Mouse (Mus musculus) central nervous system, embryonic 18 days (tissue): ENCODE results near the gene Olfr115. TPM values are rescaled to one million over a fixed set of nuclear protein-coding genes. Genes with fewer than 3 reads are reported as not detected.

Experiments used
- polyA plus RNA-seq: library from polyadenylated mRNA; depleted of rRNA; stranded (reverse); fragments of >200 nt; gene quantifications from 2 replicates; pipeline ENCODE4 v1.2.3, GENCODE M21; 2012; rRNA removed

Gene Olfr115
- polyA plus RNA-seq: not detected in 2 replicates

DNA sequence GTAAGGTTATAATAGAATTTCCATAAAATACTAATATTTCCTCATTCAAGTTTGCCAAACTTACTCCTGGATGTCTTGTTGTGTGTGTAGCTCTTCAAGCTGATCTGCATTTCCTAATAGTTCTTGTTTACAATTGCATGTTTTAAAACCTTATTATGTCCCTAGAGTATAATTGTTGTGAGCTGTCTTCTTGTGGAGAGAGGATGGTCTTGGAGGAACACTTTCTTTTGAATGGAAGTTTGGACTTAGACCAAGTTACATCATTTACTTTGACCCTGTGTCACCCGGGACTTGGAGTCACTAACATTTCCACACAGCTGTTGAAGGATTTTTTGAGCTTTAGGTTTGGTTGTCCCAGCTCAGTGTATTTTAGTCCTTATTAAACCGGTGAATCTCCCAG lies at the start of gene Olfr115, which contains the start of gene Olfr116:
Gene Olfr115 (minus strand): TSS at position 101 of the 400 bp plus-strand sequence.
Gene Olfr116 (minus strand): TSS at position 191 of the 400 bp plus-strand sequence.

DNA sequence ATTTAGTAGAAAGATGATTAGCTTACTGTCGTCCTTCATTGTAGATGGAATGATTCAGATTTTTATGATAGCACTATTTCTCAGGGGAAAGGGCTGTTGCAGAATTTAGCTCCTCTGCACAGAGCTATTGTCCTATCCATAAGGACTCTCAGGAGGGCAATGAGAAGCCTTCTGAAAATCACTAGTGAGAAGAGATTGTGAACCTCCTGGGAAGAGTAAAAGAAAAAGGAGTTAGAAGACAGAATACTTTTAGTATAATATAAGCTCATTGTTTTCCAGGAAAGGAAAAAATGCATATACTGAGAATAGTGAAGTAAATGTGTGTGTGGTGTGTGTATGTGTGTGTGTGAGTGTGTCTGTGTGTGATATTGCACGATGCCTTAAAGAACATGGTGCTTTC lies 39.8 kb upstream of the Olfr115 start, which contains the start of gene Olfr118:
Gene Olfr118 (plus strand): TSS at position 301 of the 400 bp plus-strand sequence.

DNA sequence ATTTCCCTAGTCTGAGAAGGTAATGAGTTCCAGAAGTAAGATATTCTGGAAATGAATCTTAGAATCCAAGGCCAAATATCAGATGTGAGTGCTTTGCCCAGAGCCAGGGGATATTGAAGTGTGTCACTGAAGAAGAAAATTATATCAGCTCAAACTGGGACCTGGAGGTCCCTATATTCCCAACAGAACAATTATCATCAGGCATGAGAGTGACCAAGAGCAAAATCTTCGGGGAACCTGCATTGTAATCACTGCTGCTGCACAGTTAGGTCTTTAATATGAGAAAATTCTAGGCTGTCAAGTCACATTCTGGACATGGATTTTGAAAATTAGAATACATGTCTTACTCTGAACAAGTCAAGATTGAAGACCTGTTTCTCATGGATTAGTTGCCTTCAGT lies 36.8 kb upstream of the Olfr115 start, which contains the start of gene Olfr117:
Gene Olfr117 (minus strand): TSS at position 101 of the 400 bp plus-strand sequence.

DNA sequence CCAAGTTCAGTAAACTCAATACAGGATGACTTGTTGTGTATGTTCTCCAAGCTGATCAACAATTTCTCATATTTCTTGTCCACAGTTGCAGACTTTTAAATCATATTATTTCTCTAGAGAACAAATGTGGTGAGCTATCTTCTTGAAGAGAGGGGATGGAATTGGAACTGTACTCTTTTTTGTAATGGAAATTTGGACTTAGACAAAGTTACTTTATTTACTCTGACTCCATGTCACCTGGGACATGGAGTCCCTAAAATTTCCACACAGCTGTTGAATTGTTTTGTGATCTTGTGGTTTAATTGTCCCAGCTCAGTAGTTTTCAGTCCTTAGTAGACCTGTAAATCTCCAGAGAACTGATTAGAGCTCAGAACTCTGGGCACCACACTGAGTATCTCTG lies 34.3 kb downstream of the Olfr115 start, which contains the start of gene Olfr114:
Gene Olfr114 (minus strand): TSS at position 101 of the 400 bp plus-strand sequence.

DNA sequence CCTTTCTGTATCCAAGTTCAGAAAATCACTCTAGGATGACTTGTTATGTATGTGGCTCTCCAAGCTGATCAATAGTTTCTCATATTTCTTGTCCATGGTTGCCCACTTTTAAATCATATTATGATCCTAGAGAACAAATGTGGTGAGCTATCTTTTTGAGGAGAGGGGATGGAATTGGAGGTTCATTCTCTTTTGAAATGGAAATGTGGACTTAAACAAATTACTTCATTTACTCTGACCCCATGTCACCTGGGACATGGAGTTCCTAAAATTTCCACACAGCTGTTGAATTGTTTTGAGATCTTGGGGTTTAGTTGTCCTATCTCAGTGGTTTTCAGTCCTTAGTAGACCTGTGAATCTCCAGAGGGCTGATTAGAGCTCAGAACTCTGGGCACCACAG lies 49.3 kb downstream of the Olfr115 start, which contains the start of gene Olfr113:
Gene Olfr113 (minus strand): TSS at position 101 of the 400 bp plus-strand sequence.

DNA sequence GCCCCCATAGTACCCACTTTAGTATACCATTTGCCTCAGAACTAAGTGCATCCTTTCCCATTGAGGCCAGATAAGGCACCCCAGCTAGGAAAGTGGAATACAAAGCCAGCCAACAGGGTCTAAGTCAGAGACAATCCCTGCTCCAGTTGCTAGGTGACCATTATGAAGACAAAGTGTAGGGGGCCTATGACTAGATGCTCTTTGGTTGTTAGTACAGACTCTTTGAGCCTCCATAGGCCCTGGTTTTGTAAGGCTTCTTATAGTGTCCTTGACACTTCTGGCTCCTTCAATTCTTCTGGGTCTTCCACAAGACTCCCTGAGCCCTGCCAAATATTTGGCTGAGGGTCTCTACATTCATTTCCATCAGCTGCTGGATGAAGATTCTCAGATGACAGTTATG lies 57.6 kb downstream of the Olfr115 start, which contains the start of gene Olfr112:
Gene Olfr112 (minus strand): TSS at position 101 of the 400 bp plus-strand sequence.

Other genes with a start within 250 kb of the Olfr115 start
- gene Olfr105-ps, start 248.1 kb downstream of the Olfr115 start, polyA plus RNA-seq: not detected in 2 replicates
- not detected in 2 replicates for gene Olfr106-ps, start 236.7 kb downstream of the Olfr115 start, polyA plus RNA-seq
- not detected in 2 replicates for gene Olfr107, start 227.9 kb downstream of the Olfr115 start, polyA plus RNA-seq
- not detected in 2 replicates for gene Olfr108, start 181.6 kb downstream of the Olfr115 start, polyA plus RNA-seq
- gene Olfr109, start 168.2 kb downstream of the Olfr115 start, polyA plus RNA-seq: not detected in 2 replicates
- gene H2-M2, start 143.6 kb downstream of the Olfr115 start, polyA plus RNA-seq: not detected in 2 replicates
- gene Olfr110, start 134.6 kb downstream of the Olfr115 start, polyA plus RNA-seq: 0.03 TPM in 1 of 2 replicates, not detected in the other
- gene Olfr111, start 119.1 kb downstream of the Olfr115 start, polyA plus RNA-seq: 0.04 and 0.05 TPM in 2 replicates
- gene Olfr112, start 57.7 kb downstream of the Olfr115 start, polyA plus RNA-seq: not detected in 2 replicates
- not detected in 2 replicates for gene Olfr113, start 49.4 kb downstream of the Olfr115 start, polyA plus RNA-seq
- gene Olfr114, start 34.4 kb downstream of the Olfr115 start, polyA plus RNA-seq: not detected in 2 replicates
- gene Olfr116, start 90 bp upstream of the Olfr115 start, polyA plus RNA-seq: not detected in 2 replicates
- not detected in 2 replicates for gene Olfr117, start 36.7 kb upstream of the Olfr115 start, polyA plus RNA-seq
- not detected in 2 replicates for gene Olfr118, start 39.9 kb upstream of the Olfr115 start, polyA plus RNA-seq
- gene Olfr119, start 69.5 kb upstream of the Olfr115 start, polyA plus RNA-seq: not detected in 2 replicates
- not detected in 2 replicates for gene Olfr120, start 94.7 kb upstream of the Olfr115 start, polyA plus RNA-seq
- gene Olfr121, start 121.7 kb upstream of the Olfr115 start, polyA plus RNA-seq: not detected in 2 replicates
- not detected in 2 replicates for gene Olfr122, start 141.5 kb upstream of the Olfr115 start, polyA plus RNA-seq
- not detected in 2 replicates for gene Olfr123, start 166.4 kb upstream of the Olfr115 start, polyA plus RNA-seq
- gene Olfr124, start 172.8 kb upstream of the Olfr115 start, polyA plus RNA-seq: not detected in 2 replicates
- gene Olfr125, start 205.8 kb upstream of the Olfr115 start, polyA plus RNA-seq: not detected in 2 replicates
- gene Olfr126, start 220.4 kb upstream of the Olfr115 start, polyA plus RNA-seq: not detected in 2 replicates